In genomic region chr11:119967892-119968291, GRCm38 (mm10) we compare ENCODE assay signal across 26 mouse cellular contexts.
"Had no signal": no experiment of that assay in that cellular context is flagged by ENCODE, and none has a peak within 500 bp of the region (broad histone marks: within the 10 kb centered on the region; RNA-seq: fewer than 3 reads in every experiment).

No protein-coding gene starts in this region.

- H3K9ac ChIP-seq: embryonic facial prominence, embryonic 12.5 days; embryonic facial prominence, embryonic 13.5 days; embryonic facial prominence, embryonic 15.5 days; forebrain, embryonic 12.5 days; forebrain, embryonic 13.5 days; forebrain, embryonic 15.5 days; forebrain, postnatal 0 days had no signal

- H3K4me2 ChIP-seq: embryonic facial prominence, embryonic 12.5 days; embryonic facial prominence, embryonic 13.5 days; embryonic facial prominence, embryonic 15.5 days; forebrain, embryonic 12.5 days; forebrain, embryonic 13.5 days; forebrain, embryonic 15.5 days had no signal

- ATAC-seq: forebrain, embryonic 13.5 days; forebrain, embryonic 14.5 days; forebrain, embryonic 15.5 days; forebrain, embryonic 16.5 days; forebrain, postnatal 0 days had no signal

- H3K36me3 ChIP-seq: embryonic facial prominence, embryonic 10.5 days; embryonic facial prominence, embryonic 12.5 days; forebrain, embryonic 12.5 days; forebrain, embryonic 15.5 days had no signal

- H3K27ac ChIP-seq: embryonic facial prominence, embryonic 12.5 days; embryonic facial prominence, embryonic 13.5 days; embryonic facial prominence, embryonic 15.5 days; forebrain, embryonic 12.5 days; forebrain, embryonic 13.5 days; forebrain, embryonic 15.5 days; gastrocnemius, adult 2 months had no signal

- H3K9me3 ChIP-seq: embryonic facial prominence, embryonic 10.5 days; embryonic facial prominence, embryonic 12.5 days; embryonic facial prominence, embryonic 13.5 days; embryonic facial prominence, embryonic 15.5 days; forebrain, embryonic 10.5 days; forebrain, embryonic 12.5 days; forebrain, embryonic 13.5 days; forebrain, embryonic 15.5 days had no signal

- H3K27me3 ChIP-seq: embryonic facial prominence, embryonic 12.5 days; embryonic facial prominence, embryonic 13.5 days; embryonic facial prominence, embryonic 15.5 days; forebrain, embryonic 12.5 days; forebrain, embryonic 13.5 days; forebrain, embryonic 15.5 days had no signal

- H3K4me3 ChIP-seq: embryonic facial prominence, embryonic 10.5 days; embryonic facial prominence, embryonic 12.5 days; embryonic facial prominence, embryonic 13.5 days; embryonic facial prominence, embryonic 15.5 days; erythroblast, embryonic 14.5 days; forebrain, embryonic 10.5 days; forebrain, embryonic 12.5 days; forebrain, embryonic 13.5 days; forebrain, embryonic 15.5 days; gastrocnemius, adult 2 months had no signal

- H3K4me1 ChIP-seq: embryonic facial prominence, embryonic 12.5 days; embryonic facial prominence, embryonic 15.5 days had no signal

- DNase-seq: cerebellum, adult 2 months; cerebellum, adult 8-10 months; cerebellum, adult 9-10 months; cerebellum, adult 9-11 months; cerebellum, postnatal 14 days; cerebellum, postnatal 36 days; embryo, embryonic 11 days; forebrain, postnatal 0 days; gastrocnemius, adult 2 months; gastrocnemius, postnatal 10 days; gastrocnemius, postnatal 14 days; gastrocnemius, postnatal 25 days; gastrocnemius, postnatal 36 days; heart, adult 11 months; heart, adult 18-20 months had no signal
